Mouse (Mus musculus) hindbrain, embryonic 16.5 days (tissue): ENCODE measurements around the gene Slc8a2. TPM values are rescaled to one million over a fixed set of nuclear protein-coding genes. Genes with fewer than 3 reads are reported as not detected.
A peak's percentile ranks its signal among the peaks of the same experiment; 100 is the strongest.

Experiments used
- ATAC-seq: fragments of 200-750 bp; cut with Nextera tagmentation; 2 replicates; pipeline ENCODE4 v1.8.0; 2017; ENCODE audit warnings: moderate TSS enrichment, moderate library complexity
- H3K27ac ChIP-seq: fragments of 300-500 bp; sonication (generic); 2 replicates; pipeline ENCODE4 v1.5.1; 2014; ENCODE audit warnings: low read depth, mild to moderate bottlenecking, control low read depth, low read length, moderate library complexity
- H3K27me3 ChIP-seq: fragments of 300-500 bp; sonication (generic); replicated peaks from 2 replicates; pipeline ENCODE4 v1.6.1; 2014; ENCODE audit warnings: low read length; ENCODE audit not compliant: control insufficient read depth, insufficient read depth
- H3K36me3 ChIP-seq: fragments of 300-500 bp; sonication (generic); 2 replicates; pipeline ENCODE4 v1.6.1; 2014; ENCODE audit warnings: mild to moderate bottlenecking, low read length, moderate library complexity, mixed read lengths; ENCODE audit not compliant: control insufficient read depth, insufficient read depth
- H3K4me1 ChIP-seq: fragments of 300-500 bp; sonication (generic); 2 replicates; pipeline ENCODE4 v1.6.1; 2014; ENCODE audit warnings: low read depth, low read length; ENCODE audit not compliant: control insufficient read depth, insufficient read depth
- H3K4me2 ChIP-seq: fragments of 300-500 bp; sonication (generic); 2 replicates; pipeline ENCODE4 v1.6.1; 2014; ENCODE audit warnings: mild to moderate bottlenecking, low read length, control low read depth, moderate library complexity
- H3K4me3 ChIP-seq: fragments of 300-500 bp; sonication (generic); 2 replicates; pipeline ENCODE4 v1.5.1; 2014; ENCODE audit warnings: mild to moderate bottlenecking, low read length, control low read depth, moderate library complexity
- H3K9ac ChIP-seq: fragments of 300-500 bp; sonication (generic); 2 replicates; pipeline ENCODE4 v1.6.1; 2014; ENCODE audit warnings: low read depth, mild to moderate bottlenecking, control low read depth, low read length, moderate library complexity
- H3K9me3 ChIP-seq: fragments of 300-500 bp; sonication (generic); 2 replicates; pipeline ENCODE4 v1.6.1; 2014; ENCODE audit warnings: mild to moderate bottlenecking, low read length, moderate library complexity; ENCODE audit not compliant: control insufficient read depth
- WGBS: fragments of 180-500 bp; shearing (Covaris S2); extraction: QIAGEN DNeasy Blood & Tissue Kit; methylation state at CpG from one replicate; pipeline ENCODE4 v1.1.7; 2014; 5-methylcytosine and 5-hydroxymethylcytosine counted together
- polyA plus RNA-seq: library from polyadenylated mRNA; unstranded; fragments of >200 nt; fragmentation: Nextera tagmentation; extraction: Ambion mirVana; gene quantifications from 2 replicates; pipeline ENCODE4 v1.2.1, GENCODE M21; 2015

The Slc8a2 gene
- polyA plus RNA-seq, 1 experiment from 2014 or later: 1.2 TPM

- Histone ChIP-seq H3K27ac (no peak overlapping the region), H3K4me3 (no peak overlapping the region)
Measured at GRCm38 (mm10) chr7:16153522-16153921, 23.9 kb downstream of the Slc8a2 start.

GRCm38 (mm10) chr7:16155132-16155872, 25.7 kb downstream of the Slc8a2 start:
- no peaks in the 10 kb centered on the region for H3K4me1 ChIP-seq
- no peak overlapping the region for H3K4me2 ChIP-seq
- H3K9me3 ChIP-seq: no peaks in the 10 kb centered on the region
- peaks cover 3% of the 10 kb centered on the region for H3K27me3 ChIP-seq
- WGBS: 72% methylated on average over 9 of the region's 9 CpGs
- no peak overlapping the region for H3K27ac ChIP-seq
- 0 out of 2 replicates have a peak, but pooled peaks cover 2% of the 10 kb centered on the region for H3K36me3 ChIP-seq
- H3K4me3 ChIP-seq: no peak overlapping the region
- no peak overlapping the region for H3K9ac ChIP-seq
- ATAC-seq: no peak

More at GRCm38 (mm10) chr7:16153522-16153921, 23.9 kb downstream of the Slc8a2 start:
- Histone ChIP-seq H3K9ac (no peak overlapping the region), H3K4me1 (0 out of 2 replicates have a peak, but pooled peaks cover 3% of the 10 kb centered on the region), H3K4me2 (no peak overlapping the region), H3K27me3 (peaks cover 3% of the 10 kb centered on the region), H3K36me3 (0 out of 2 replicates have a peak, but pooled peaks cover 2% of the 10 kb centered on the region), H3K9me3 (no peaks in the 10 kb centered on the region)
- WGBS: 22% methylated on average over 10 of the region's 10 CpGs
- peak; percentile 77 for ATAC-seq

GRCm38 (mm10) chr7:16156105-16156714, 26.6 kb downstream of the Slc8a2 start:
- peaks cover 3% of the 10 kb centered on the region for H3K27me3 ChIP-seq
- H3K4me1 ChIP-seq: no peaks in the 10 kb centered on the region
- no peak overlapping the region for H3K4me2 ChIP-seq
- 0 out of 2 replicates have a peak, but pooled peaks cover 2% of the 10 kb centered on the region for H3K36me3 ChIP-seq
- no peaks in the 10 kb centered on the region for H3K9me3 ChIP-seq
- WGBS: 83% methylated on average over 8 of the region's 8 CpGs
- ATAC-seq: no peak
- no peak overlapping the region for H3K27ac ChIP-seq
- H3K9ac ChIP-seq: no peak overlapping the region
- H3K4me3 ChIP-seq: no peak overlapping the region

GRCm38 (mm10) chr7:16158735-16159134, 29.1 kb downstream of the Slc8a2 start:
- Histone ChIP-seq H3K27me3 (peaks cover 3% of the 10 kb centered on the region), H3K36me3 (0 out of 2 replicates have a peak, but pooled peaks cover 2% of the 10 kb centered on the region), H3K9ac (no peak overlapping the region), H3K4me2 (peak overlapping the region; percentile 26), H3K4me3 (no peak overlapping the region), H3K27ac (no peak overlapping the region), H3K9me3 (no peaks in the 10 kb centered on the region), H3K4me1 (no peaks in the 10 kb centered on the region)
- ATAC-seq: peak; percentile 31
- 11% methylated on average over 39 of the region's 39 CpGs for WGBS

GRCm38 (mm10) chr7:16160702-16161101, 31.1 kb downstream of the Slc8a2 start:
- 68% methylated on average over 3 of the region's 3 CpGs for WGBS
- H3K4me2 ChIP-seq: no peak overlapping the region
- no peaks in the 10 kb centered on the region for H3K4me1 ChIP-seq
- no peak overlapping the region for H3K27ac ChIP-seq
- H3K4me3 ChIP-seq: no peak overlapping the region
- no peak overlapping the region for H3K9ac ChIP-seq
- peaks cover 3% of the 10 kb centered on the region for H3K27me3 ChIP-seq
- no peak for ATAC-seq
- 0 out of 2 replicates have a peak, but pooled peaks cover 2% of the 10 kb centered on the region for H3K36me3 ChIP-seq
- no peaks in the 10 kb centered on the region for H3K9me3 ChIP-seq

- 93% methylated on average over 9 of the region's 9 CpGs for WGBS
- H3K4me1 ChIP-seq: no peaks in the 10 kb centered on the region
- H3K4me2 ChIP-seq: no peak overlapping the region
- H3K9me3 ChIP-seq: no peaks in the 10 kb centered on the region
- H3K4me3 ChIP-seq: no peak overlapping the region
- H3K27ac ChIP-seq: no peak overlapping the region
- H3K36me3 ChIP-seq: 0 out of 2 replicates have a peak, but pooled peaks cover 2% of the 10 kb centered on the region
- ATAC-seq: no peak
- no peak overlapping the region for H3K9ac ChIP-seq
- H3K27me3 ChIP-seq: peaks cover 3% of the 10 kb centered on the region
Measured at GRCm38 (mm10) chr7:16161302-16161701, 31.7 kb downstream of the Slc8a2 start.

- Histone ChIP-seq H3K4me1 (no peaks in the 10 kb centered on the region), H3K9ac (no peak overlapping the region), H3K36me3 (0 out of 2 replicates have a peak, but pooled peaks cover 2% of the 10 kb centered on the region), H3K27me3 (peaks cover 3% of the 10 kb centered on the region), H3K4me2 (no peak overlapping the region), H3K27ac (no peak overlapping the region), H3K9me3 (no peaks in the 10 kb centered on the region), H3K4me3 (no peak overlapping the region)
- WGBS: 79% methylated on average over 7 of the region's 7 CpGs
- ATAC-seq: no peak
Measured at GRCm38 (mm10) chr7:16162036-16162435, 32.4 kb downstream of the Slc8a2 start.

- Histone ChIP-seq H3K27me3 (no peaks in the 10 kb centered on the region), H3K27ac (0 out of 2 replicates have a peak overlapping the region, but pooled peaks have one; percentile 39), H3K36me3 (no peaks in the 10 kb centered on the region), H3K9me3 (peaks cover 8% of the 10 kb centered on the region), H3K9ac (peak overlapping the region; percentile 47), H3K4me3 (no peak overlapping the region), H3K4me1 (peaks cover 35% of the 10 kb centered on the region), H3K4me2 (no peak overlapping the region)
- 0% methylated on average over 1 of the region's 1 CpGs for WGBS
- peak; percentile 29; the same call in 1 of the 2 replicates for ATAC-seq
Measured at GRCm38 (mm10) chr7:16172141-16172581, 42.5 kb downstream of the Slc8a2 start.

- Histone ChIP-seq H3K27me3 (no peaks in the 10 kb centered on the region), H3K27ac (peak overlapping the region; percentile 61), H3K4me1 (peaks cover 35% of the 10 kb centered on the region), H3K4me2 (no peak overlapping the region), H3K9me3 (peaks cover 7% of the 10 kb centered on the region), H3K36me3 (peaks cover 1% of the 10 kb centered on the region; the same call in 1 of the 2 replicates), H3K4me3 (no peak overlapping the region), H3K9ac (peak overlapping the region; percentile 47)
- 0 out of 2 replicates have a peak, but pooled peaks have one; percentile 3 for ATAC-seq
- 13% methylated on average over 1 of the region's 1 CpGs for WGBS
Measured at GRCm38 (mm10) chr7:16172586-16173140, 43.0 kb downstream of the Slc8a2 start.
